Mouse (Mus musculus) urinary bladder, postnatal 14 days (tissue): ENCODE measurements around the gene Selenow.

Source experiments
- DNase-seq: peaks from one replicate; pipeline ENCODE4 v3.0.0; 2021; ENCODE audit warnings: low spot score

The Selenow gene

DNA sequence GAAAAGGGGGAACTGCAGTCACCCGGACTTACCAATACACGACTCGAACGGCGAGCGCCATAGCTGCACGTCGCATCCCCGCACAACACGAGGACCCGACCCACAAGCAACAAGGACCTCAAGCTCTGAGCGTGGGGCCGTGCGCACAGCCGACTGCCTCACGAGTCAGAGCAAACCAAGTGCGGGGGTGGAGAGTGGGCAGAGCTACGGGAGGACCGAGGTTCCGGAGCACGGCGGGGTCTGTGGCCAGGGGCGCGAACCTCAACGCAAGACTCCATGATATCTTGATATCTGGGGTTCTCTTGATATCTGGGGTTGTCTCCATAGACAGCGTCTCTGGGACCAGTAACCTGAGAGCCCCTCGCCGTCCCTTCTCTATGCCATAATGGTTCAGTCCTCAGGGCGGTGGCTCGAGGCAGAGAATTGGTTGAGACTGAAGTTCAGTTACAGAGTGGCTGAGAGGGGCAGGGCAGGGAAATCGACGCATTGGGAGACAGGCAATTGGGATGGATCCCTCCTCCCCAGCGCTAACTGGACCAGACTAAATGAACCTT, at the start of gene Selenow:
Gene Selenow (minus strand): TSS at position 183 of the 554 bp plus-strand sequence.
- DNase-seq: peak; percentile 91

GRCm38 (mm10) chr7:15969674-15970073, 47.5 kb upstream of the Selenow start:
- no peak for DNase-seq

DNA sequence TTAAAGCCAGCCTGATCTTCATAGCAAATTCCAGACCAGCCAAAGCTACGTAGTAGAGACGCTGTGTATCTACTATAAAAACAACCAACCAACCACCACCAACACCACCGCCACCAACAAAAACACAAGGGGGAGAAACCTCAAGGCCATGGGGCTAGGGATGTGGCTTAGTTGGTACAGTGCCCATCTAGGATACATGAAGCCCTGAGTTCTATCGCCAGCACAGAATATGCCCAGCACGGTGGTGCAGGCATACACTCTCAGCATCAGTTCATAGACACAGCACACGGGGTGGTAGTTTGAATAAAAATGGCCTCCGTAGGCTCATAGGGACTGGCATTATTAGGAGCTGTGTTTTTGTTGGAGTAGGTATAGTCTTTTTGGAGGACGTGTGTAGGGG, 46.1 kb upstream of the Selenow start:
- no peak for DNase-seq

DNA sequence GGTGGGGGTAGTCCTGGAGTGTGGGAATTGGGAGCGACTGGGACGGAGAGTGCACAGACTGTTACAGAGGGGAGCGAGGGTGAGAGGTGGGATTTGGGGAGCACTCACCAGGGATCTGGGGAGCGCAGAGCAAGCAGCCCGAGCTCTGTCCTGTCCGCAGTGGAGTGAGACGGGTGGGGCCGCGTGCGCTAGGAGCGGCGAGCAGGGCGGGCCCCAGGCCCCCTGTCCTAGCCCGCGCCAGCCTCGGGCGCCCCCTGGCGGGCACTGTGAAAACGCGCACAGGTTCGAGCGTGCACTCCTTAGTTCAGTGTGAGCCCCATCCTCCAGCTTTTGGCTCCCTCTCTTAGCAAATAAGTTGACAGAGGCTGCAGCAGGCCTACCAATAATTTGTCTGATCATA, 45.1 kb upstream of the Selenow start, which contains the start of gene Ehd2:
Gene Ehd2 (minus strand): TSS at position 256 of the 400 bp plus-strand sequence.
- DNase-seq: peak; percentile 86

DNA sequence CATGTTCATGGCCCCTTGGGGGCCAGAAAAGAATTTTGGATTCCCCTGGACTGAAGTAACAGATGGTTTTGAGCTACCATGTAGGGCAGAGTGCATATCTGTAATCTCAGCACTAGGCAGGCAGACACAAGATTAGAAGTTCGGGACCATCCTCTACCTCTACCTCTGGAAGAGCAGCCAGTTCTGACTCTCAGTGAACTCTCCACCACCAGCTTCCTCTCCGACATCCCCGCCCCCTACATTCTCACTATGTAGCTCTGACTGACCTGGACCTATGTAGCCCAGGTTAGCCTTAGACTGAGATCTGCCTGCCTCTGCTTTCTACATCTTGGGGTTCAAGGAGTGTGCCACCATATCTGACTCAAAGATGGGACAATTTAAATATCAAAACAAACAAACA, 44.3 kb upstream of the Selenow start:
- no peak for DNase-seq

- no peak for DNase-seq
These were observed 41.8 kb upstream of the Selenow start for GRCm38 (mm10) chr7:15963798-15964652.

DNA sequence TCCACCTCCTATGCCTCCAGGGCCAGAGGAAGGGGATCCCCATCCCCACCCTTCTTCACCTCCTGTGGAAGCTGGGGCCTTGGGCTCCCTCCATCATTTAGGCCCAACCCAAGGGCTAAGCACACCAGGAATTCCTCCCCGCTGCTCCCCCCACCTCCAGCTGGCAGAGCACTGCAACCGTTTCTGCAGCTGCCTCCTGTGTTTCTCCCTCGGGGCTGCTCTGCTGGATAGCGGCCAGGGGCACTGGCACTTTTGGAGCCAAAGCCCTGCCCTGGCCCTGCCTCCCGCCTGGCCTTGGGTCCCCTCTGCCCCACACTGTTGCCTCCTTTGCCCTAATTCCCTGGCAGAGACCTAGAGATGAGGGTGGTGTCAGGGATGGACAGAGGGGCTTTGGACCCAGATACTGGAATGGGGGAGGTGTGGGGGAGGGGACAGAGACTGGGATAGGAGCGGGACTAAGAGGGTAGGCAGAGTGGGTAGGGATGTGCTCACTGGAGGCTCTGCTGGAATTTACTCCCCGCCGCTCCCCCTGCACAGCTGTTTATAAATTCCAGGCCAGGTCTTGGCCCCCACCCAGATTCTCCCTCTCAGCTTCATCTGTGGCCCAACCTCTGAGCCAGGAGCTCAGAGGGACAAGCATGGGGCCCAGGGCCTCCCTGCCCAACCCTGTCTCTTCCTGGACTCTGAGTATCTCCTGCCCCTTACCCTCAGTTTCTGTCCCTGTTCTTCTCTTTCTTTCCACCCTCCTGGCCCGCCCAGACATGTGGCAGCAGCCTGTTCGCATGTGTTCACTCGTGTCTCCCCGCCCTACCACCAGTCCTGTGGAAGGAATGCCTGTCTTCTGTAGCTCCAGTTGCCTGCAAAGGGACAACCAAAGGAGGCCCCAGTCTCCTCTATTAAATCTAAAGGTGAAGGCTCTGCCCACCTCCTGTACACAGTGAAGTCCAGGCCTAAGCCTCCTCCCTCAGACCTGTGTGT, 40.4 kb upstream of the Selenow start:
- peak; percentile 87 for DNase-seq

- no peak for DNase-seq
These were observed 39.6 kb upstream of the Selenow start for GRCm38 (mm10) chr7:15961798-15962197.

DNA sequence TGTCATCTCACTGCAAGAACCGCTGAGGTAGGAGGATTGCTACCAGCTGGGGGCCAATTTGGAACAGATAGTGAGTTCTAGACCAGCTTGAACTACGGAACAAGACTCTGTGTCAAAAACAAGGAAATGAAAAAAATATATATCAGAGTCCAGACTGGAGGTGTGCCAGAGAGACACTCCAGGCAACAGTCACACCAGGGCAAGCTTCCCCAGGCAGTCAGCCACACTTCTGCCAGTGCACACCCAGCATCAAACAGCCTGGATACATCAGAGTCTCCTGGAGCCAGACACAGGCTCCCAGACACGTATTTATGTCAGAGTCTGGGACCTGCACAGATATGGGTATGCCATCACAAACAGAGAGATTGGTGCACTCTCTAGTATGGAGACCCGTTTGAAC, 39.0 kb upstream of the Selenow start:
- DNase-seq: peak; percentile 44

GRCm38 (mm10) chr7:15960691-15961090, 38.5 kb upstream of the Selenow start:
- no peak for DNase-seq

DNA sequence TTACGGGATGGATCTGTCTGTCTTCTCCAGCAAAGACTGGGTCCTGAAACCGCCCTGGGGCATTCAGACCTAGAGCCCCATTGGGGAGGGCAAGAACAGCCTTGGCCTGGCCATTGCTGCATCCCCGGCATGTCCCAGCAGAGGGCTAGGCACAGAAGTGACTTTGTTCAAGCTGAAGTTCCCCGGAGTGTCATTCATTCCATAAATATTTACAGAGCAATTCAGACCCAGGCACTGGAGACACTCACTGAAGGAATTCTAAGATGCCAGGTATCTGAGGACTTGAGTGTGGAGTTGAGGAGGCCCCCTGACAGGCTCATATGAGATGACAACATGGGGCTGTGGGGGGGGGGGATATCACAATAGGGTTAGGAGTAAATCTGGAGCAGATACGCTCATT, 33.9 kb upstream of the Selenow start:
- no peak for DNase-seq

DNA sequence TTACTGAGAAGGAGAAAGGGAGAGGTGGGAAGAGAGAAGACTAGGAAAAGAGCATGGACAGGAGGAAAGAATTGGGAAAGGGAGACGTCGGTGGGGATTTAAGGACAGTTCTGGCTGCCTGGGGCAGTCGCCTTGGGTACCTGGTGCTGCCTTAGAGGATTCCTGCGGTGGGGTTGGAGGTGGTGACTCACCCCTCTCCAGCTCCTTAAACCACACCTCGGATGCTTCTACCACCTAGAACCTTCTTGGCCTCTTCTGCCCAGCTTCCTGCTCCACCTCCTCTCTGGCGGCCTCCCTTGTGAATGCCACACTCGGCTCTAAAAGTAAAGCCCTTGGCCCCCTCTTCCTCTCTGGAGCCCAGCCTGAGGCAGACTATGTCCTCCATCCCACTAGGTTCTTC, 33.3 kb upstream of the Selenow start:
- peak; percentile 43 for DNase-seq

DNA sequence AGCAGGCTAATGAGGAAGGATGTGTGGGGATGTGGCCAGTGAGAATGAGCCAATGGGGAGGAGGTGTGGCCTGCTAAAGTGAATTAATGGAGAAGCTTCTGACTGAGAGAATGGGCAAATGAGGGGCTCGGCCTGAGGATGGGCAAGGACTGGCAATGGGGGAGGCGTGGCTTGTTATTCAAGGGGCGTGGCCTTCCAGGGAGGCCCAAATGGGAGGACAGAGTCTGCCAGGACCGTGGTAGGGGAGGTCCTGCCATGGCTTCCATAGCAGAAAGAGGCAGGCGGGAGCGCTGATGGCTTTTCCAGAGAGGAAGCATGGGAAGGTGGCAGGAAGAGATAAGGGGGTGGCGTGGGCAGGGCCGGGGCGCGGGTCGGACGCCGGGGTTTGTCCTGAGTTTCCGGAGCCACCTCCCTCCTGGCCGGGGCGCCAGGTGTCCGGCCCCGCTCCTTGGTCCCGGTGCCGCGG, 32.8 kb upstream of the Selenow start:
- peak; percentile 53 for DNase-seq

GRCm38 (mm10) chr7:15954436-15954835, 32.2 kb upstream of the Selenow start:
- DNase-seq: no peak

DNA sequence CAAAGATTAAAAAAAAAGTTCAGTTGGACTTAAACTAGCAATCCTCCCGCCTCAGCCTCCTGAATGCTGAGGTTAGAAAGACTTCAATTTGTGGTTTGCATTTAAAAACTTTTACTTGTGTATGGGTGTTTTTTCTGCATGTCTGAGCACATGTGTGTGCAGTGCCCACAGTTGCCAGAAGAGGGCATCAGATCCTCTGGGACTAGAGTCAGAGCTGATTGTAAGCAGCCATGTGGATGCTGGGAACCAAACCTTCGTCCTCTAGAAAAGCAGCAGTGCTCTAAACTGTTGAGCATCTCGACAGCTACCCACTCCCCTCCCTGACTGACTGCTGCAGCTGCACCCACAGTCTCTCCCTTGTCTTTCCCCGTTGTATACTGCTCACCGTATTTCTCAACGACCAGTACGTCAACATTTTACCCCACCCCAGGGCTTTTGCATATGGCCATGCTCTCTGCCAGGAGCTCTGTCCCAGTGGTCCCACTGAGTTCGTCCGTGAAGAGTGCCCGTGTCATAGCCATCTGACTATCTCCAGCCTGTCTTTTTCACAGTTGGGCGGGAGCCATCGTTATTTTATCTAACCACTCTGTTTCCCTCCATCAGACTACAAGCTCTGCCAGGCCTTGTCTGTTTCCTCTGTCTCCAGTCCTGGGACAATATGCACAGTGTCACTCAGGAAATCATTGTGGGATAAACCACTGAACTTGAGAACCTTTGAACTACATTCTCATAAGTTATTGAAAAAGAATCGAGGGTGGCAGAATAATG, 31.3 kb upstream of the Selenow start:
- no peak for DNase-seq

DNA sequence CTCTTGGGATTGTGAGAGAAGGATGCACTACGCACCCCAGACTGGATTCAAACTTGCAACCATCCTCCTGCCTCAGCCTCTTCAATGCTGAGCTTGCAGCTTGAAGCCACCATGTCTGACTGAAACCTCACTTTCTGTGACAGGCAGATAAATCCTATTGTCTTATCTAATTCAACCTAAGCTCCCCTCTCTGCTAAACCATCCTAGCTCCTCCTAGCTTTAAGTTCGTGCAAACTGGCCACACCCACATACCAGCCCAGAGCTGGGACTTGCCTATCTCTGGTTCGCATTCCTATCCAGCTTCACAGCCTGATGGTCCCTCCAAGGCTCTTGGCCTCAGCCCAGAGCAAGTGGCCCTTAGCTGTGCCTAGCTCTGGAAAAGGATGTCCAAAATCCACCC, 30.2 kb upstream of the Selenow start:
- DNase-seq: no peak

DNA sequence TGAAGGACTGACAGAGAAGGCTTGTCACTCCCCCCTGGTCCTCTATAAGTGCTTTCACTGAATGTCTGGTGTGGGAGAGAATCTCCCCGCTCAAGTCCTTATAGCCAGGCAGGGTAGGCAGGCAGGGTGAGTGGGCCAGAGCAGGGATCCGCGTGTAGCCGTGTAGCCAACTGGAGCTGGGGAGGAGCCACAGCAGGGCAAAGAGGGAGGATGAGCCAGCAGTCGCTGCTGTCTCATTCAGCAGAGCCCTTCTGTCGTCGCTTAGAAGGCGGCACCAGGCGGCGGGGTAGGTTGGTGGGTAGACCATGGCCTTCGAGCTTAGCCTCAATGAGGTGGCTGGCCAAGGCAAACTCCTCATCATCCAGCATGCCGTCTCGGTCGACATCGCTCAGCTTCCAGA, 27.8 kb upstream of the Selenow start:
- no peak for DNase-seq

- DNase-seq: no peak
These were observed 27.1 kb upstream of the Selenow start for GRCm38 (mm10) chr7:15949216-15949790.

GRCm38 (mm10) chr7:15948381-15948941, 26.3 kb upstream of the Selenow start:
- peak; percentile 93 for DNase-seq

GRCm38 (mm10) chr7:15947653-15948260, 25.6 kb upstream of the Selenow start:
- no peak for DNase-seq
